Mouse (Mus musculus) heart, postnatal 14 days (tissue): Measurements from ENCODE around the gene S100pbp. TPM values are rescaled to one million over a fixed set of nuclear protein-coding genes. Genes with fewer than 3 reads are reported as not detected.
A peak's percentile ranks its signal among the peaks of the same experiment; 100 is the strongest.

ENCODE experiments used
- DNase-seq, 2 experiments: peaks; one replicate each; pipeline ENCODE4 v3.0.0; 2021 to 2022
- intact Hi-C: fragments of 180-260 bp; cut with DNase I; formaldehyde crosslinking; loops from one replicate; pipeline ENCODE4 v1.15.1; 2025
- total RNA-seq, 2 experiments: library from RNA; stranded (reverse); gene quantifications; 2 replicates each; pipeline ENCODE4 v1.2.3; 2021

S100pbp gene
- total RNA-seq, 2 experiments from 2014 or later, result 16.7 to 17.7 TPM

- intact Hi-C loops, result loop anchor here (2.0 to 5.0 kb wide), 2 partner anchors 44 to 322 kb away; no protein-coding TSS in a partner anchor
- peak; percentile 82 to 85 for DNase-seq
Observed at GRCm38 (mm10) chr4:129134799-129135585, 54.5 kb downstream of the S100pbp start.

GRCm38 (mm10) chr4:129130755-129131303 is 58.7 kb downstream of the S100pbp start:
- intact Hi-C loops, result loop anchor here (5.0 kb wide), 1 partner anchor 326 kb away; no protein-coding TSS in a partner anchor
- no peak for DNase-seq

- intact Hi-C loops, result loop anchor here (5.0 kb wide), 1 partner anchor 327 kb away; no protein-coding TSS in a partner anchor
- peak in 1 of 2 experiments; percentile 54 for DNase-seq
Observed at GRCm38 (mm10) chr4:129130149-129130548, 59.4 kb downstream of the S100pbp start.

GRCm38 (mm10) chr4:129129387-129129786 is 60.1 kb downstream of the S100pbp start:
- no peak for DNase-seq
- intact Hi-C loops, result no loop called here

GRCm38 (mm10) chr4:129128582-129129338 is 60.8 kb downstream of the S100pbp start:
- intact Hi-C loops, result no loop called here
- DNase-seq, result no peak

GRCm38 (mm10) chr4:129125736-129126451 is 63.6 kb downstream of the S100pbp start:
- peak; percentile 37 to 47 for DNase-seq
- intact Hi-C loops, result no loop called here

- no peak for DNase-seq
- intact Hi-C loops, result no loop called here
Observed at GRCm38 (mm10) chr4:129124652-129125146, 64.8 kb downstream of the S100pbp start.

- intact Hi-C loops, result no loop called here
- no peak for DNase-seq
Observed at GRCm38 (mm10) chr4:129122719-129123118, 66.8 kb downstream of the S100pbp start.

- intact Hi-C loops, result no loop called here
- no peak for DNase-seq
Observed at GRCm38 (mm10) chr4:129122107-129122506, 67.4 kb downstream of the S100pbp start.

GRCm38 (mm10) chr4:129121569-129122086 is 67.9 kb downstream of the S100pbp start, which contains the start of gene Hpca:
Gene Hpca (minus strand): TSS chr4:129122036.
- DNase-seq, result no peak
- intact Hi-C loops, result no loop called here

- DNase-seq, result peak; percentile 85 to 88
- intact Hi-C loops, result no loop called here
Observed at GRCm38 (mm10) chr4:129120520-129121445, 68.7 kb downstream of the S100pbp start.

GRCm38 (mm10) chr4:129119708-129120107 is 69.8 kb downstream of the S100pbp start:
- DNase-seq, result no peak
- intact Hi-C loops, result no loop called here

- no peak for DNase-seq
- intact Hi-C loops, result no loop called here
Observed at GRCm38 (mm10) chr4:129117720-129118510, 71.6 kb downstream of the S100pbp start.

GRCm38 (mm10) chr4:129116703-129117102 is 72.8 kb downstream of the S100pbp start:
- DNase-seq, result no peak
- intact Hi-C loops, result no loop called here

GRCm38 (mm10) chr4:129113083-129113988 is 76.2 kb downstream of the S100pbp start:
- peak; percentile 48 to 72 for DNase-seq
- intact Hi-C loops, result no loop called here

- intact Hi-C loops, result no loop called here
- DNase-seq, result no peak
Observed at GRCm38 (mm10) chr4:129112231-129112630, 77.3 kb downstream of the S100pbp start.

- intact Hi-C loops, result no loop called here
- DNase-seq, result no peak
Observed at GRCm38 (mm10) chr4:129111350-129111749, 78.2 kb downstream of the S100pbp start.
